Mouse (Mus musculus) intestine, embryonic 15.5 days (tissue): ENCODE data around the gene Aoc2. TPM values are rescaled to one million over a fixed set of nuclear protein-coding genes. Genes with fewer than 3 reads are reported as not detected.
A peak's percentile ranks its signal among the peaks of the same experiment; 100 is the strongest.

Experiments used
- ATAC-seq: fragments of 200-750 bp; cut with Nextera tagmentation; 2 replicates; pipeline ENCODE4 v1.8.0; 2017; ENCODE audit warnings: moderate TSS enrichment, moderate library complexity
- H3K27ac ChIP-seq: fragments of 300-500 bp; sonication (generic); 2 replicates; pipeline ENCODE4 v1.5.1; 2015; ENCODE audit warnings: mild to moderate bottlenecking, inconsistent platforms
- H3K27me3 ChIP-seq: fragments of 300-500 bp; sonication (generic); replicated peaks from 2 replicates; pipeline ENCODE4 v1.6.1; 2015; ENCODE audit warnings: inconsistent platforms
- H3K36me3 ChIP-seq: fragments of 300-500 bp; sonication (generic); 2 replicates; pipeline ENCODE4 v1.6.1; 2015; ENCODE audit warnings: inconsistent platforms
- H3K4me1 ChIP-seq: fragments of 300-500 bp; sonication (generic); replicated peaks from 2 replicates; pipeline ENCODE4 v1.6.1; 2015; ENCODE audit warnings: inconsistent platforms
- H3K4me2 ChIP-seq: fragments of 300-500 bp; sonication (generic); replicated peaks from 2 replicates; pipeline ENCODE4 v1.6.1; 2015; ENCODE audit warnings: mild to moderate bottlenecking, inconsistent platforms
- H3K4me3 ChIP-seq: fragments of 300-500 bp; sonication (generic); replicated peaks from 2 replicates; pipeline ENCODE4 v1.5.1; 2015; ENCODE audit warnings: inconsistent platforms
- H3K9ac ChIP-seq: fragments of 300-500 bp; sonication (generic); 2 replicates; pipeline ENCODE4 v1.6.1; 2015; ENCODE audit warnings: inconsistent platforms
- H3K9me3 ChIP-seq: fragments of 300-500 bp; sonication (generic); 2 replicates; pipeline ENCODE4 v1.6.1; 2016; ENCODE audit warnings: inconsistent platforms
- WGBS: fragments of 180-500 bp; shearing (Covaris S2); methylation state at CpG from one replicate; pipeline ENCODE4 v1.1.7; 2015; 5-methylcytosine and 5-hydroxymethylcytosine counted together
- polyA plus RNA-seq: library from polyadenylated mRNA; unstranded; fragments of >200 nt; fragmentation: Nextera tagmentation; extraction: Ambion mirVana; gene quantifications from 2 replicates; pipeline ENCODE4 v1.2.1, GENCODE M21; 2015

Gene Aoc2
- polyA plus RNA-seq, result 1.2 and 1.3 TPM in 2 replicates

GRCm38 (mm10) chr11:101324763-101325162 lies at the start of gene Aoc2:
Gene Aoc2 (plus strand): TSS chr11:101325063.
- 77% methylated on average over 5 of the region's 5 CpGs for WGBS
- Histone ChIP-seq H3K9ac (no peak within 1 kb of the TSS), H3K4me3 (no peak within 1 kb of the TSS), H3K36me3 (peaks cover 48% of the 10 kb centered on the region), H3K27me3 (no peaks in the 10 kb centered on the region), H3K4me2 (no peak within 1 kb of the TSS), H3K27ac (no peak within 1 kb of the TSS), H3K9me3 (no peaks in the 10 kb centered on the region), H3K4me1 (peaks cover 4% of the 10 kb centered on the region; the same call in 1 of the 2 replicates)
- no peak for ATAC-seq

- H3K9ac ChIP-seq, result no peak overlapping the region
- no peak overlapping the region for H3K4me2 ChIP-seq
- no peak overlapping the region for H3K27ac ChIP-seq
- no peak overlapping the region for H3K4me3 ChIP-seq
- H3K27me3 ChIP-seq, result no peaks in the 10 kb centered on the region
- H3K9me3 ChIP-seq, result no peaks in the 10 kb centered on the region
- H3K4me1 ChIP-seq, result peaks cover 23% of the 10 kb centered on the region
- H3K36me3 ChIP-seq, result no peaks in the 10 kb centered on the region; the same call in 1 of the 2 replicates
- ATAC-seq, result no peak
- 72% methylated on average over 4 of the region's 4 CpGs for WGBS
These were observed 49.6 kb upstream of the Aoc2 start for GRCm38 (mm10) chr11:101275309-101275708.

- Histone ChIP-seq H3K9me3 (no peaks in the 10 kb centered on the region), H3K4me1 (peaks cover 23% of the 10 kb centered on the region), H3K27me3 (no peaks in the 10 kb centered on the region), H3K36me3 (no peaks in the 10 kb centered on the region; the same call in 1 of the 2 replicates), H3K27ac (0 out of 2 replicates have a peak overlapping the region, but pooled peaks have one; percentile 11), H3K4me3 (no peak overlapping the region; the same call in 1 of the 2 replicates), H3K9ac (peak overlapping the region; percentile 2; the same call in 1 of the 2 replicates), H3K4me2 (peak overlapping the region; percentile 78)
- WGBS, result 37% methylated on average over 27 of the region's 27 CpGs
- no peak for ATAC-seq
These were observed 48.4 kb upstream of the Aoc2 start for GRCm38 (mm10) chr11:101276319-101277070.

GRCm38 (mm10) chr11:101277381-101278222 lies 47.3 kb upstream of the Aoc2 start:
- WGBS, result 49% methylated on average over 12 of the region's 12 CpGs
- no peaks in the 10 kb centered on the region; the same call in 1 of the 2 replicates for H3K36me3 ChIP-seq
- H3K27me3 ChIP-seq, result no peaks in the 10 kb centered on the region
- H3K4me3 ChIP-seq, result peak overlapping the region; percentile 80
- peak overlapping the region; percentile 80 for H3K9ac ChIP-seq
- no peaks in the 10 kb centered on the region for H3K9me3 ChIP-seq
- peak overlapping the region; percentile 83 for H3K27ac ChIP-seq
- peaks cover 23% of the 10 kb centered on the region for H3K4me1 ChIP-seq
- H3K4me2 ChIP-seq, result peak overlapping the region; percentile 78
- ATAC-seq, result peak; percentile 73

- no peaks in the 10 kb centered on the region for H3K27me3 ChIP-seq
- peak; percentile 94 for ATAC-seq
- WGBS, result 5% methylated on average over 45 of the region's 45 CpGs
- peak within 1 kb of the TSS; percentile 78 for H3K4me2 ChIP-seq
- H3K4me3 ChIP-seq, result peak within 1 kb of the TSS; percentile 80
- H3K9me3 ChIP-seq, result no peaks in the 10 kb centered on the region
- peak within 1 kb of the TSS; percentile 80 for H3K9ac ChIP-seq
- peak within 1 kb of the TSS; percentile 83 for H3K27ac ChIP-seq
- peaks cover 23% of the 10 kb centered on the region for H3K4me1 ChIP-seq
- H3K36me3 ChIP-seq, result no peaks in the 10 kb centered on the region
These were observed 46.4 kb upstream of the Aoc2 start, which contains the start of the genes Cntd1 and Coa3 for GRCm38 (mm10) chr11:101278223-101279192. Gene Cntd1 (plus strand): TSS chr11:101279012. Gene Coa3 (minus strand): TSS chr11:101279114.

- H3K27ac ChIP-seq, result no peak overlapping the region
- H3K9me3 ChIP-seq, result no peaks in the 10 kb centered on the region
- peaks cover 23% of the 10 kb centered on the region for H3K4me1 ChIP-seq
- H3K9ac ChIP-seq, result no peak overlapping the region
- peak overlapping the region; percentile 78 for H3K4me2 ChIP-seq
- H3K4me3 ChIP-seq, result peak overlapping the region; percentile 80
- H3K36me3 ChIP-seq, result no peaks in the 10 kb centered on the region
- no peaks in the 10 kb centered on the region for H3K27me3 ChIP-seq
- 63% methylated on average over 14 of the region's 14 CpGs for WGBS
- peak; percentile 18; the same call in 1 of the 2 replicates for ATAC-seq
These were observed 45.7 kb upstream of the Aoc2 start for GRCm38 (mm10) chr11:101279193-101279569.

GRCm38 (mm10) chr11:101280837-101281236 lies 44.0 kb upstream of the Aoc2 start:
- ATAC-seq, result no peak
- Histone ChIP-seq H3K27ac (no peak overlapping the region), H3K4me1 (peaks cover 23% of the 10 kb centered on the region), H3K27me3 (no peaks in the 10 kb centered on the region), H3K4me2 (no peak overlapping the region), H3K4me3 (no peak overlapping the region), H3K36me3 (no peaks in the 10 kb centered on the region), H3K9me3 (no peaks in the 10 kb centered on the region), H3K9ac (no peak overlapping the region)
- 50% methylated on average over 7 of the region's 7 CpGs for WGBS

- no peak for ATAC-seq
- H3K4me2 ChIP-seq, result no peak overlapping the region
- WGBS, result 33% methylated on average over 5 of the region's 5 CpGs
These were observed 42.0 kb upstream of the Aoc2 start for GRCm38 (mm10) chr11:101282896-101283295.

GRCm38 (mm10) chr11:101283805-101284204 lies 41.1 kb upstream of the Aoc2 start:
- no peak overlapping the region for H3K4me3 ChIP-seq
- H3K27me3 ChIP-seq, result no peaks in the 10 kb centered on the region
- H3K36me3 ChIP-seq, result 0 out of 2 replicates have a peak, but pooled peaks cover 2% of the 10 kb centered on the region
- no peaks in the 10 kb centered on the region for H3K9me3 ChIP-seq
- ATAC-seq, result no peak
- H3K4me2 ChIP-seq, result no peak overlapping the region
- H3K27ac ChIP-seq, result no peak overlapping the region
- WGBS, result 67% methylated on average over 4 of the region's 4 CpGs
- H3K4me1 ChIP-seq, result peaks cover 4% of the 10 kb centered on the region
- H3K9ac ChIP-seq, result no peak overlapping the region

More at GRCm38 (mm10) chr11:101282896-101283295, 42.0 kb upstream of the Aoc2 start:
- Histone ChIP-seq H3K27me3 (no peaks in the 10 kb centered on the region), H3K27ac (no peak overlapping the region), H3K4me3 (no peak overlapping the region), H3K36me3 (no peaks in the 10 kb centered on the region), H3K9me3 (no peaks in the 10 kb centered on the region), H3K4me1 (peaks cover 7% of the 10 kb centered on the region), H3K9ac (no peak overlapping the region)

- no peaks in the 10 kb centered on the region for H3K9me3 ChIP-seq
- no peaks in the 10 kb centered on the region for H3K4me1 ChIP-seq
- H3K36me3 ChIP-seq, result peaks cover 29% of the 10 kb centered on the region
- no peak overlapping the region for H3K9ac ChIP-seq
- WGBS, result 81% methylated on average over 9 of the region's 9 CpGs
- no peak overlapping the region for H3K4me3 ChIP-seq
- H3K27ac ChIP-seq, result no peak overlapping the region
- H3K4me2 ChIP-seq, result no peak overlapping the region
- ATAC-seq, result no peak
- H3K27me3 ChIP-seq, result no peaks in the 10 kb centered on the region
These were observed 37.6 kb upstream of the Aoc2 start for GRCm38 (mm10) chr11:101287306-101287705.

- no peaks in the 10 kb centered on the region for H3K9me3 ChIP-seq
- no peak overlapping the region for H3K4me2 ChIP-seq
- H3K27ac ChIP-seq, result no peak overlapping the region
- H3K36me3 ChIP-seq, result peaks cover 38% of the 10 kb centered on the region
- no peak overlapping the region for H3K4me3 ChIP-seq
- no peak overlapping the region for H3K9ac ChIP-seq
- 93% methylated on average over 8 of the region's 8 CpGs for WGBS
- no peaks in the 10 kb centered on the region for H3K27me3 ChIP-seq
- H3K4me1 ChIP-seq, result no peaks in the 10 kb centered on the region
- no peak for ATAC-seq
These were observed 33.6 kb upstream of the Aoc2 start for GRCm38 (mm10) chr11:101291231-101291630.
